Comparison of ENCODE assay signal across 8 mouse cellular contexts in the genomic region with DNA sequence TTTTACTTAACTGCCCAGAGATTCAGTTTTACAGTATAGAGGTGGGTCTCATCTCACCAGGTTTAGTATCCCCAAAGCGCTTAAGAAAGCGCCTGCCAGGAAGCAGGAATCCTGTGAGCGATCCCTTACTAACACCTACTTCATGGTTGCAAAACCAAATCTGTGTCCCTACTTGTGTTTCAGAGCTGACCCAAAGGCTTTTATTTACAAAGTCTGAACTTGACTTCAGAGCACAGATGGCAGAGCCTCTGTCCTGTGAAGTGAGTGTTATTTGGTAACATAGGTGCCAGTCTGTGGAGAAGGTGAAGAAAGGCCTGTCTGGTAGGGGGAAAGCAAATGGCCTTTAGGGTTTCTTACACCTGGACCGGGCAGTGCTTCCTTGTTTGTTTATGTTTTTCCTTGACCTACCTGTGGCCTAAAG.
DNase-seq lines count a peak whose midpoint lies in the region; ATAC-seq and TF ChIP-seq lines count a peak whose summit lies in the region.

No protein-coding gene starts in this region.

- H3K4me1 ChIP-seq in limb, embryonic 12.5 days (replicated peaks), result peaks cover 51% of the 10 kb centered on the region
- peaks cover 28% of the 10 kb centered on the region for H3K4me1 ChIP-seq in limb, embryonic 10.5 days
- H3K4me1 ChIP-seq in heart, embryonic 15.5 days (replicated peaks), result peaks cover 42% of the 10 kb centered on the region

- H3ac ChIP-seq in myocyte (ENCODE audit: control insufficient read depth, insufficient read length), result no peak overlapping the region

- ATAC-seq in limb, embryonic 12.5 days (ENCODE audit: insufficient number of reproducible peaks, insufficient read depth, low FRiP score, low TSS enrichment, low read depth), result no peak
- ATAC-seq in heart, embryonic 15.5 days (replicated peaks; ENCODE audit: insufficient number of reproducible peaks, insufficient read depth, low FRiP score, low read depth), result no peak

- H3K4me2 ChIP-seq in limb, embryonic 12.5 days, result 0 out of 2 replicates have a peak overlapping the region, but pooled peaks have one; percentile 88
- H3K4me2 ChIP-seq in heart, embryonic 15.5 days, result peak overlapping the region; percentile 52
- peak overlapping the region; percentile 78 for H3K4me2 ChIP-seq in myocyte (ENCODE audit: low read depth)

- H3K36me3 ChIP-seq in limb, embryonic 12.5 days, result no peaks in the 10 kb centered on the region
- H3K36me3 ChIP-seq in limb, embryonic 10.5 days, result no peaks in the 10 kb centered on the region
- peaks cover 3% of the 10 kb centered on the region; the same call in 1 of the 2 replicates for H3K36me3 ChIP-seq in heart, embryonic 15.5 days
- H3K36me3 ChIP-seq in myocyte (ENCODE audit: control insufficient read depth, insufficient read depth), result no peaks in the 10 kb centered on the region

- no peak overlapping the region for H3K9ac ChIP-seq in limb, embryonic 12.5 days (replicated peaks)
- H3K9ac ChIP-seq in heart, embryonic 15.5 days, result no peak overlapping the region

- no peak overlapping the region; the same call in 1 of the 2 replicates for H3K27ac ChIP-seq in limb, embryonic 12.5 days
- no peak overlapping the region for H3K27ac ChIP-seq in limb, embryonic 10.5 days
- H3K27ac ChIP-seq in heart, embryonic 15.5 days, result peak overlapping the region; percentile 63

- 78% methylated on average over 4 of the region's 4 CpGs for WGBS in limb, embryonic 12.5 days
- 73% methylated on average over 4 of the region's 4 CpGs for whole genome bisulfite sequencing in limb, embryonic 10.5 days
- 79% methylated on average over 4 of the region's 4 CpGs for WGBS in heart, embryonic 15.5 days

- no peak for TF ChIP-seq POLR2A in myocyte (IDR thresholded peaks at IDR 0.05; ENCODE audit: insufficient read length, low read depth)

- no peak overlapping the region for H3K4me3 ChIP-seq in limb, embryonic 12.5 days (replicated peaks)
- H3K4me3 ChIP-seq in limb, embryonic 10.5 days, result no peak overlapping the region
- 0 out of 2 replicates have a peak overlapping the region, but pooled peaks have one; percentile 14 for H3K4me3 ChIP-seq in heart, embryonic 15.5 days
- no peak overlapping the region for H3K4me3 ChIP-seq in myocyte

- H3K27me3 ChIP-seq in limb, embryonic 12.5 days, result no peaks in the 10 kb centered on the region; the same call in 1 of the 2 replicates
- H3K27me3 ChIP-seq in limb, embryonic 10.5 days (ENCODE audit: low read depth, poor library complexity, severe bottlenecking), result peaks cover 17% of the 10 kb centered on the region; the same call in 1 of the 2 replicates
- no peaks in the 10 kb centered on the region for H3K27me3 ChIP-seq in heart, embryonic 15.5 days
- no peaks in the 10 kb centered on the region for H3K27me3 ChIP-seq in myocyte (ENCODE audit: control insufficient read depth, insufficient read depth, insufficient read length)

- H3K79me2 ChIP-seq in myocyte (ENCODE audit: control insufficient read depth, insufficient read depth), result peaks cover 17% of the 10 kb centered on the region

- H3K9me3 ChIP-seq in limb, embryonic 12.5 days, result no peaks in the 10 kb centered on the region
- no peaks in the 10 kb centered on the region for H3K9me3 ChIP-seq in limb, embryonic 10.5 days (replicated peaks)
- no peaks in the 10 kb centered on the region for H3K9me3 ChIP-seq in heart, embryonic 15.5 days (replicated peaks)

- peak; percentile 62 for DNase-seq in gastrocnemius, adult 18-20 months (ENCODE audit: low spot score)
- no peak for DNase-seq in gastrocnemius, postnatal 25 days
- no peak for DNase-seq in limb, embryonic 10.5 days (ENCODE audit: low spot score)
- DNase-seq in right cerebral cortex, postnatal 14 days, result no peak
- DNase-seq in cerebellum, postnatal 36 days, result no peak

TF ChIP-seq in myocyte, 11 proteins besides CTCF, POLR2A, EP300 and RAD21:
- no peak for TF ChIP-seq SRF (IDR thresholded peaks at IDR 0.05; ENCODE audit: control insufficient read depth, insufficient read length, low read depth)
- TF ChIP-seq CEBPB (IDR thresholded peaks at IDR 0.05; ENCODE audit: insufficient read depth, poor library complexity, severe bottlenecking), result no peak
- TF ChIP-seq MAX (IDR thresholded peaks at IDR 0.05; ENCODE audit: low read depth), result no peak
- TF ChIP-seq USF1 (IDR thresholded peaks at IDR 0.05; ENCODE audit: low read depth), result no peak
- TF ChIP-seq TCF12 (IDR thresholded peaks at IDR 0.05; ENCODE audit: insufficient read depth, poor library complexity, severe bottlenecking), result no peak
- no peak for TF ChIP-seq POLR2AphosphoS2 (IDR thresholded peaks at IDR 0.05; ENCODE audit: insufficient read length, low read depth)
- no peak for TF ChIP-seq REST (IDR thresholded peaks at IDR 0.05; ENCODE audit: insufficient read depth, insufficient read length)
- no peak for TF ChIP-seq E2F4 (IDR thresholded peaks at IDR 0.05; ENCODE audit: insufficient read depth)
- no peak for TF ChIP-seq MYOG (IDR thresholded peaks at IDR 0.05; ENCODE audit: control insufficient read depth in 1 of 3, insufficient read depth in 1 of 3, insufficient read length in 2 of 3, low read depth in 2 of 3)
- no peak for TF ChIP-seq TCF3 (IDR thresholded peaks at IDR 0.05; ENCODE audit: insufficient read length, low read depth)
- no peak for TF ChIP-seq MYOD1 (IDR thresholded peaks at IDR 0.05; ENCODE audit: control insufficient read depth in 1 of 3, insufficient read length in 2 of 3, low read depth in 2 of 3)
